Mouse (Mus musculus) forebrain, embryonic 16.5 days (tissue): ENCODE results near the gene Ston2. TPM values are rescaled to one million over a fixed set of nuclear protein-coding genes. Genes with fewer than 3 reads are reported as not detected.
"Not testable (repeated sequence)": the region's sequence is repeated elsewhere in the genome, so short reads cannot be mapped to it uniquely, and the experiment has no call there.

ENCODE experiments used
- ATAC-seq: fragments of 200-750 bp; cut with Nextera tagmentation; 2 replicates; pipeline ENCODE4 v1.8.0; 2017; ENCODE audit warnings: mild to moderate bottlenecking, moderate library complexity
- H3K27ac ChIP-seq: fragments of 300-500 bp; sonication (generic); 2 replicates; pipeline ENCODE4 v1.5.1; 2014; ENCODE audit warnings: low read length, control low read depth
- H3K27me3 ChIP-seq: fragments of 300-500 bp; sonication (generic); replicated peaks from 2 replicates; pipeline ENCODE4 v1.6.1; 2014; ENCODE audit warnings: low read length; ENCODE audit not compliant: control insufficient read depth, insufficient read depth
- H3K36me3 ChIP-seq: fragments of 300-500 bp; sonication (generic); 2 replicates; pipeline ENCODE4 v1.6.1; 2014; ENCODE audit not compliant: control insufficient read depth, insufficient read depth
- H3K4me1 ChIP-seq: fragments of 300-500 bp; sonication (generic); replicated peaks from 2 replicates; pipeline ENCODE4 v1.6.1; 2014; ENCODE audit warnings: low read length; ENCODE audit not compliant: control insufficient read depth, insufficient read depth
- H3K4me2 ChIP-seq: fragments of 300-500 bp; sonication (generic); 2 replicates; pipeline ENCODE4 v1.6.1; 2014; ENCODE audit warnings: mild to moderate bottlenecking, low read length, control low read depth
- H3K4me3 ChIP-seq: fragments of 300-500 bp; sonication (generic); replicated peaks from 2 replicates; pipeline ENCODE4 v1.5.1; 2014; ENCODE audit warnings: mild to moderate bottlenecking, low read length, control low read depth
- H3K9ac ChIP-seq: fragments of 300-500 bp; sonication (generic); replicated peaks from 2 replicates; pipeline ENCODE4 v1.6.1; 2014; ENCODE audit warnings: low read depth, low read length, control low read depth
- H3K9me3 ChIP-seq: fragments of 300-500 bp; sonication (generic); 2 replicates; pipeline ENCODE4 v1.6.1; 2016; ENCODE audit warnings: low read length; ENCODE audit not compliant: control insufficient read depth
- WGBS: fragments of 180-500 bp; shearing (Covaris S2); extraction: QIAGEN DNeasy Blood & Tissue Kit; methylation state at CpG from one replicate; pipeline ENCODE4 v1.1.7; 2014; 5-methylcytosine and 5-hydroxymethylcytosine counted together
- polyA plus RNA-seq: library from polyadenylated mRNA; unstranded; fragments of >200 nt; fragmentation: Nextera tagmentation; extraction: Ambion mirVana; gene quantifications from 2 replicates; pipeline ENCODE4 v1.2.1, GENCODE M21; 2015

Gene Ston2
- polyA plus RNA-seq, 1 experiment from 2014 or later = 6.4 TPM

DNA sequence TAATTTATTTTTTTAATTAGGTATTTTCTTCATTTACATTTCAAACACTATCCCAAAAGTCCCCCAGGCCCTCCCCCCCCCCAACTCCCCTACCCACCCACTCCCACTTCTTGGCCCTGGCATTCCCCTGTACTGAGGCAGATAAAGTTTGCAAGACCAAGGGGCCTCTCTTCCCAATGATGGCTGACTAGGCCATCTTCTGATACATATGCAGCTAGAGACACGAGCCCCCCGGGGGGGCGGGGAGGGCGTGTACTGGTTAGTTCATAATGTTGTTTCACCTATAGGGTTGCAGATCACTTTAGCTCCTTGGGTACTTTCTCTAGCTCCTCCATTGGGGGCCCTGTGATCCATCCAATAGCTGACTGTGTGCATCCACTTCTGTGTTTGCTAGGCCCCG, 41.3 kb downstream of the Ston2 start:
- H3K4me3 ChIP-seq, H3K9ac ChIP-seq, H3K27ac ChIP-seq, ATAC-seq, H3K9me3 ChIP-seq, H3K36me3 ChIP-seq, H3K4me2 ChIP-seq, H3K27me3 ChIP-seq: not testable (repeated sequence)
- H3K4me1 ChIP-seq = peaks cover 22% of the 10 kb centered on the region
- 88% methylated on average over 5 of the region's 5 CpGs for WGBS

DNA sequence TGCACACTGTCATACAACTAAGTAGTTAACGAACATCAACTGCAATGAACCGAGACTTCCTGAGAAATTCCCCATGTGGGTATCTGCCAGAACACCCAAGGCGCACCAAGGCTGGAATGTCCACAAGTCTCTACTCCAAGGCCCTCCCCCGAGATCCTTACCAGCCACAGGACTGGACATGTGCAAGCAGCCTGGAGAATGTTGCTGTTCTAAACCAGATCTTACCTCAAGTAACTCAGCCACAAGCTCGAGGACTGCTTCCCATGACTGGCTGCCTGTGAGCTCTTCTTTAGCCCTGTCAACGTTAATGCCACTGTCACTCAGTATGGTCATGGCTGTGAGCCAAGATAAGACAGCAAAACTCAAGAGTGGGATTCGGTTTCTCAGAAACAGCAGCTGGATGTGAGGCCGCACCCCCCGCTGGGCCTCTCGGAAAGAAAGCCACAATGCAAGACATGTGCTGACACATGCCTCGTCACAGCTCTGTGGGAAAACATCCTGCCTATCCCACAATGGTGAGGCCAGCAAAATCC, 42.4 kb downstream of the Ston2 start:
- no peak overlapping the region for H3K4me2 ChIP-seq
- peaks cover 22% of the 10 kb centered on the region for H3K4me1 ChIP-seq
- H3K27me3 ChIP-seq = no peaks in the 10 kb centered on the region
- no peaks in the 10 kb centered on the region for H3K9me3 ChIP-seq
- H3K4me3 ChIP-seq = no peak overlapping the region
- H3K36me3 ChIP-seq = no peaks in the 10 kb centered on the region
- H3K27ac ChIP-seq = no peak overlapping the region
- H3K9ac ChIP-seq = no peak overlapping the region
- no peak for ATAC-seq
- WGBS = 32% methylated on average over 11 of the region's 11 CpGs

DNA sequence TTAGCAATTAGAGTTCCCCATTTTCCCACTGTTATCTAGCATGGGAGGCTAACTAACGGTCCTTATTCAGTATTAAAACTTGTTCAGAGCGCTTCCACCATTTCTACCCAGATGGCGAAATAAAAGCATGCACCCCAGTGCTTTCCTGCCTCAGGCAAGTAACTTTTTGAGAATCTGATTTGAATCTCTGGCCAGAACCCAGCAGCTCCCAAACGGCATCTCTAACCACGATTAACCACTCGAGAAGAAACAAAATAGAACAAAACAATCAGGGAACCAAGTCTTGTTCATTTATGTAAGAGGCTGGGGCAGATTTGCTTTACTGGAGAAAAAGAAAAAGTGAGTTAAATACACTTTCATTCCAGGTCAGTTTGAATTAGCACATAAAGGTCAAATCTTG, 44.1 kb downstream of the Ston2 start:
- Histone ChIP-seq H3K4me3 (no peak overlapping the region), H3K27ac (no peak overlapping the region), H3K36me3 (no peaks in the 10 kb centered on the region), H3K27me3 (no peaks in the 10 kb centered on the region), H3K4me2 (no peak overlapping the region), H3K9ac (no peak overlapping the region), H3K9me3 (no peaks in the 10 kb centered on the region), H3K4me1 (peaks cover 14% of the 10 kb centered on the region)
- peak; percentile 47 for ATAC-seq
- 24% methylated on average over 6 of the region's 6 CpGs for WGBS

DNA sequence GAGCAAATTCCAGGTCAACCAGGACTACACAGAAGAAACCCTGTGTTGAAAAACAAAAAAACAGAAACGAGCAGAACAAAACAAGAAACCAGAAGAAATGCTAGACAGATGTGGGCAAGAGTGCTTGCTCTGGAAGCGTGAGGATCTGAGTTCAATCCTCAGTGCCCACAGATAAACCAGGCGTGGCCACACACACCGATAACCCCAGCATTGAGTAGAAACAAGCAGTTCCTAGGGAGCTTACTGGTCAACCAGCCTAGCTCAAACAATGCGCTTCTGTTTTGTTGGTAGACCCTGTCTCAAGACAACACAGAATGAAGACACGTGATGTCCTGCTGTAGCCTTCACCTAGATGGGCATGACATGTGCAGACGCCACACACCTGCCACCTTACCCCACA, 45.3 kb downstream of the Ston2 start:
- 97% methylated on average over 7 of the region's 7 CpGs for WGBS
- Histone ChIP-seq H3K4me1 (peaks cover 14% of the 10 kb centered on the region), H3K27me3 (no peaks in the 10 kb centered on the region), H3K36me3 (no peaks in the 10 kb centered on the region), H3K9ac (no peak overlapping the region), H3K27ac (no peak overlapping the region), H3K9me3 (no peaks in the 10 kb centered on the region), H3K4me2 (no peak overlapping the region), H3K4me3 (no peak overlapping the region)
- no peak for ATAC-seq

DNA sequence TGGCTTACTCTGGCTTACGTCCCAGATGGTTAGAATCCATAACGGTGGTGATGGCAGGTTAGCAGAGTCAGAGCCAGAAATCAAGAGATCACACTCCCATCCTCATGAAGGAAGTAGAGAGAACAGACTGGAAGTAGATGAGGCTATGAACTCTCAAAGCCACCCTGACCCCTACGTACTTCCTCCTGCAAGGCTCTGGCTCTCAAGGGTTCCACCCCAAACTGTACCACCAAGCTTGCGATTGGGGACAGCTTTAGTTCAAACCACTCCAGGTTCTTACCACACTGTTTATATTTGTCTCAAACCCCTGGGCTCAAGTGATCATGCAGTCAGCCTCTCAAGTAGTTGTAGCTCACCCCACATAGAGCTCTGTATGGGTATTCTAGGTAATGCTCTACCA, 49.8 kb downstream of the Ston2 start:
- Histone ChIP-seq H3K27ac (no peak overlapping the region), H3K27me3 (no peaks in the 10 kb centered on the region), H3K36me3 (no peaks in the 10 kb centered on the region), H3K9ac (no peak overlapping the region), H3K9me3 (no peaks in the 10 kb centered on the region), H3K4me2 (no peak overlapping the region), H3K4me3 (no peak overlapping the region), H3K4me1 (peaks cover 2% of the 10 kb centered on the region)
- no peak for ATAC-seq
- WGBS = 86% methylated on average over 4 of the region's 4 CpGs

DNA sequence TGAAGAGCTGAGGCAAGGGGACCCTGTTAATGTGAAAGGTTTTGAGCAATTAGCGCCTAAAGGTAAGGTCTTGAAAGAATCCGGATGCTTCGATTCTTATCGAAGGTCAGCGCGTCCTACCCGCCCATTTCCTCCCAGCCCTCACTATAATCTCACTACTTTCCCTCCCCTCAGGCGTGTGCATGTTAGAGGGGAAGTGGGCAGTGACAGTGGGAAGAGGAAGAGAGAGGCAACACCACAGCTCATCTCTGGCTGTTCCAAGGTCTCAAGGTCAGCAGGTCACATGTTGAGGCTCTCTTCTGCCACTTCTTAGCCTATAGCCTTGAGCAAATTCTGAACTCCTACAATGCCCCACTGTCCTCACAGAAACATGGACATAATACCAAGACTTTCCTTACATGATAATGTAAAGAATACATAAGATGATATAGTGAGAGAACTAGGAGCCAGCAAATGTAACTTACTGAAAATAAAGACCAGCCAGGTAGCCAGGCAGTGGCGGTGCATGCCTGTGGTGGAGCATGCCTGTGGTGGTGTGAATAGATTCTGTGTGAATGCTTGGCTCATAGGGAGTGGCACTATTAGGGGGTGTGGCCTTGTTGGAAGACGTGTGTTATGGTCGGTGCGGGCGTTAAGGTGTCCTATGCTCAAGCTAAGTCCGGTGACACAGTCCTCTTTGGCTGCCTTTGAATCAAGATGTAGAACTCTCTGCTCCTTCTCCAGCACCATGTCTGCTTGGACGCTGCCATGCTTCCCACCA, 51.8 kb downstream of the Ston2 start:
- no peaks in the 10 kb centered on the region for H3K9me3 ChIP-seq
- no peaks in the 10 kb centered on the region for H3K36me3 ChIP-seq
- WGBS = 93% methylated on average over 15 of the region's 15 CpGs
- no peak overlapping the region for H3K9ac ChIP-seq
- peaks cover 6% of the 10 kb centered on the region for H3K4me1 ChIP-seq
- no peaks in the 10 kb centered on the region for H3K27me3 ChIP-seq
- H3K4me2 ChIP-seq = no peak overlapping the region
- no peak overlapping the region for H3K4me3 ChIP-seq
- H3K27ac ChIP-seq = no peak overlapping the region
- ATAC-seq = no peak

DNA sequence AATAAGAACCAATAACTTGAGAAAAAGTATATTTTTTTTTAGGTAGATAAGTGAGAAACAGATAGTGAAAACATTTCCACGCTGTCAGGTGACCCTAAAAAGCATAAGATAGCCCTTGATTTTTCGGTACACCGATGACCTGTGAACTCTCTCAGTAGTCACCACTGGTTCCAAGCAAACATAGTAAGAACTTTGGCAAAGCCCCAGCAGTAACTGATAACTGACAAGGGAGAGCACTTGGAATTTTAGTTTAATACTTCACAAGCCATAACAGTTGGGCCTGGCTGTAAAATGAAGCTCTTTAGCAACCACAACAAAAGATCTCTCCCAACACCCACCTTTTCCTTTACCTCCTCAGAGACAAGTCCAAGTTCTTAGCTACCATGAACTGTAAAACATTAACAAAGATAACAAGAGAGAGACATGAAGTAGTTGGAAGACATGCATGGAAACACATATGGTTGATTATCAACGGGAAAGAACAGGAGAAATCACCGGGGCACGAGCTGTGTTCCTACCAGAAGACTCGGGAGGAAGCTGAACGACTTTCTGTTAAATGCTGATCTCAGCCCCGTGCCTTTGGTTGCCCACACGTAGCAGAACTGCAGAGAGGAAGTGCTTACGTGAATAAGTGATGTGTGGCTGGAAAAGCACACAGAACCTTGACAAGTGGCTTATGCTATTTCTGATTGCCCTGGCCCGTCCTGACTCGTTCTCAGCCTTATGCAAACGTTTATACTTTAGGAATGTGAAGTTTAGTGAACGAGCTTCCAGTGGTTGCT, 53.8 kb downstream of the Ston2 start:
- no peak for ATAC-seq
- Histone ChIP-seq H3K27me3 (no peaks in the 10 kb centered on the region), H3K27ac (no peak overlapping the region), H3K4me1 (peaks cover 6% of the 10 kb centered on the region), H3K36me3 (no peaks in the 10 kb centered on the region), H3K4me3 (no peak overlapping the region), H3K4me2 (no peak overlapping the region), H3K9ac (no peak overlapping the region), H3K9me3 (no peaks in the 10 kb centered on the region)
- WGBS = 85% methylated on average over 15 of the region's 15 CpGs

DNA sequence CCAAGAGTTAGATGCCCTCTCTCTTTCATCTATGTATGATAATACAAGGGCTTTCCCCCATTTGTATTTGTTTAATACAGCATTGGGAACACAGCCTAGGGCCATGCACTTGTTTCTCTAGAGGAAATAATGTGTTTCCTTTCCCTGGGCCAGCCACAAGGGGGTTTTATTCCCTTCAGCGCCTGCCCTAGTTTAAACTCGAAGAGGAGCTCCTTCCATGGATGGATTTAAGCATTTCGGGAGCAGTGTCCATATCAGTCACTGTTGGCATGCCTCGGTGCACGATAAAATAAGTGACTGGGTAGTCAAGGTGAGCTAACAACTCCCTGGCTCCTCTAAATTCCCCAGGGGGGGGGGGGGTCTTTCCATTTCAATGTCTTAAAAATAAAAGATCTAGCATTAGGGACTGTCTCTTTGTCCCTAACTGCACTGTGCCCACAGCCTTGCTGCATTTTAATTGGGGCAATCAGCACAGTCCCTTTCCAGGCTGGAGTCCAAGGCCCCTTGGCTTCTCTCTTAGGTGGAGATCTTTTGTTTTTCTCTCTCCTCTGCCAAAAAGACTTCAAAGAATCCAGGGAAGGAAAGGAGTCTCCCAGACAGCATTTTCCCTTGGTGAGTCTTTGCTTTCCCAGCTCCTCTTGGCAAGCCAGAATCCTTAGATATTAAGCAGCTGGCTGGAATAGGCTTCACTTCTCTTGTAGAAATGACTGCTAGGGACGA, 55.3 kb downstream of the Ston2 start:
- H3K9me3 ChIP-seq = no peaks in the 10 kb centered on the region
- peaks cover 6% of the 10 kb centered on the region for H3K4me1 ChIP-seq
- peak; percentile 94 for ATAC-seq
- no peaks in the 10 kb centered on the region for H3K27me3 ChIP-seq
- no peaks in the 10 kb centered on the region for H3K36me3 ChIP-seq
- no peak overlapping the region for H3K4me2 ChIP-seq
- H3K9ac ChIP-seq = no peak overlapping the region
- 24% methylated on average over 6 of the region's 6 CpGs for WGBS
- H3K27ac ChIP-seq = no peak overlapping the region
- no peak overlapping the region for H3K4me3 ChIP-seq

DNA sequence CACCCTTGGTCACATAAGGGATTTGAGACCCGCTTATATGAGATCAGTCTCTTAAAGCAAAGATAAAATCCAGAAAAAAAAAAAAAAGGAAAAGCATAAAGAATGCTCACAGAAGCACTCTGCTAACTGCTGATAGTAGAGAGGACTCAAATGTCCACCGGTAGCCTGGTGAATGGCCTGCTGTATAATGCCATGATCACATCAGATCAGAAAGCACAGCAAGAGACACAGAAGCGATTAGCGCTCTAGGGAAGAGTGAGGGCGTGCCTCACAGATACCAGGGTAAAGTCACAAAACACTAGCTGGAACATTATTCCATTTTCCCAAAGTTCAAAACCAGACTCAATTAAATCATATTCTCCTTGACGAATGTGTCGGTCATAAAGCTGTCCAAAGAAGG, 62.0 kb downstream of the Ston2 start:
- WGBS = 88% methylated on average over 7 of the region's 7 CpGs
- Histone ChIP-seq H3K4me1 (no peaks in the 10 kb centered on the region), H3K27ac (no peak overlapping the region), H3K36me3 (no peaks in the 10 kb centered on the region), H3K9ac (no peak overlapping the region), H3K9me3 (no peaks in the 10 kb centered on the region), H3K4me2 (no peak overlapping the region), H3K4me3 (no peak overlapping the region), H3K27me3 (no peaks in the 10 kb centered on the region)
- no peak for ATAC-seq
